Comparison of ENCODE assay signal across 8 mouse cellular contexts in genomic region chr5:121710851-121711173, GRCm38 (mm10). TPM values are rescaled to one million over a fixed set of nuclear protein-coding genes. Genes with fewer than 3 reads are reported as not detected.
DNase-seq lines count a peak whose midpoint lies in the region; ATAC-seq and TF ChIP-seq lines count a peak whose summit lies in the region.

No protein-coding gene starts in this region.

- intact Hi-C loops in left cerebral cortex, postnatal 25 days (cut with DNase I), result loop anchor here (5.0 to 10.0 kb wide), 4 partner anchors 49 to 444 kb away; partner anchors contain the start of genes Acad10, Brap, Ppp1cc and Sh2b3

- H3K4me3 ChIP-seq in lung, embryonic 14.5 days (ENCODE audit: low read depth, low read length), result peak overlapping the region; percentile 97
- peak overlapping the region; percentile 88 for H3K4me3 ChIP-seq in intestine, embryonic 14.5 days (ENCODE audit: low read depth, low read length)

- ATAC-seq in lung, embryonic 14.5 days (ENCODE audit: insufficient read depth), result no peak; the same call in 1 of the 2 replicates
- no peak for ATAC-seq in intestine, embryonic 14.5 days (replicated peaks; ENCODE audit: low FRiP score, low TSS enrichment, low read depth)
- peak; percentile 62; the same call in 1 of the 2 replicates for ATAC-seq in monocyte, adult 5-6 weeks (replicated peaks; ENCODE audit: insufficient number of reproducible peaks, low FRiP score, low TSS enrichment, poor library complexity, severe bottlenecking)

- H3K9me3 ChIP-seq in lung, embryonic 14.5 days (ENCODE audit: low read depth, low read length), result no peaks in the 10 kb centered on the region
- no peaks in the 10 kb centered on the region for H3K9me3 ChIP-seq in intestine, embryonic 14.5 days (ENCODE audit: control insufficient read depth, low read length)

- H3K27ac ChIP-seq in lung, embryonic 14.5 days (ENCODE audit: low read depth), result peak overlapping the region; percentile 94
- H3K27ac ChIP-seq in intestine, embryonic 14.5 days (ENCODE audit: low read depth), result peak overlapping the region; percentile 94

- peak overlapping the region; percentile 96 for H3K9ac ChIP-seq in lung, embryonic 14.5 days
- peak overlapping the region; percentile 97 for H3K9ac ChIP-seq in intestine, embryonic 14.5 days (ENCODE audit: low read length)

- DNase-seq in lung, embryonic 14.5 days, result peak; percentile 70
- no peak for DNase-seq in lung, postnatal 25 days (ENCODE audit: low spot score)
- peak; percentile 61 for DNase-seq in embryo, embryonic 11 days
- no peak for DNase-seq in intestine, embryonic 14.5 days (ENCODE audit: low spot score)
- no peak for DNase-seq in urinary bladder, adult 18-20 months (ENCODE audit: low spot score in 2 of 2)
- DNase-seq in adrenal gland, postnatal 25 days, result no peak
- no peak for DNase-seq in left cerebral cortex, postnatal 25 days (ENCODE audit: low spot score in 2 of 2)

- H3K4me2 ChIP-seq in lung, embryonic 14.5 days, result peak overlapping the region; percentile 68
- H3K4me2 ChIP-seq in intestine, embryonic 14.5 days (ENCODE audit: low read length), result peak overlapping the region; percentile 74

- H3K27me3 ChIP-seq in lung, embryonic 14.5 days (ENCODE audit: insufficient read depth, low read length), result no peaks in the 10 kb centered on the region
- H3K27me3 ChIP-seq in intestine, embryonic 14.5 days (replicated peaks; ENCODE audit: control insufficient read depth, insufficient read depth, low read length), result no peaks in the 10 kb centered on the region

- 0% methylated on average over 12 of the region's 12 CpGs for WGBS in lung, embryonic 14.5 days
- WGBS in intestine, embryonic 14.5 days, result 1% methylated on average over 12 of the region's 12 CpGs

- no peak for TF ChIP-seq CTCF in lung, embryonic 14.5 days (IDR thresholded peaks at IDR 0.05; ENCODE audit: low read depth)

- peaks cover 10% of the 10 kb centered on the region for H3K4me1 ChIP-seq in lung, embryonic 14.5 days (ENCODE audit: insufficient read depth)
- peaks cover 22% of the 10 kb centered on the region for H3K4me1 ChIP-seq in intestine, embryonic 14.5 days (replicated peaks; ENCODE audit: control insufficient read depth, insufficient read depth, low read length)

- no peaks in the 10 kb centered on the region for H3K36me3 ChIP-seq in lung, embryonic 14.5 days (ENCODE audit: insufficient read depth)
- H3K36me3 ChIP-seq in intestine, embryonic 14.5 days (ENCODE audit: control insufficient read depth, insufficient read depth, low read length), result no peaks in the 10 kb centered on the region

RNA-seq across cellular contexts. Expression of gene Atxn2, which starts 0.3 kb away (rescaled TPM):
- polyA plus RNA-seq in lung, embryonic 14.5 days (2014; fragmentation: Nextera tagmentation; extraction: Ambion mirVana), result 79.2 and 83.9 TPM in 2 replicates
- 59.4 and 59.8 TPM in 2 replicates for polyA plus RNA-seq in intestine, embryonic 14.5 days (2014; fragmentation: Nextera tagmentation; extraction: Ambion mirVana)
- total RNA-seq in monocyte, adult 5-6 weeks (2017), result 24.4 to 49.0 TPM (median 40.7 TPM) in 3 replicates
- 172 and 216 TPM in 2 replicates for total RNA-seq in adrenal gland, postnatal 25 days (2021)
- total RNA-seq in left cerebral cortex, postnatal 25 days (2021), result 100 to 1,000 TPM; 228 to 234 TPM

RNA-seq across cellular contexts. Expression of gene Brap, which starts 50.4 kb away (rescaled TPM):
- polyA plus RNA-seq in lung, embryonic 14.5 days (2014; fragmentation: Nextera tagmentation; extraction: Ambion mirVana), result 39.1 and 40.9 TPM in 2 replicates
- 31.5 and 32.8 TPM in 2 replicates for polyA plus RNA-seq in intestine, embryonic 14.5 days (2014; fragmentation: Nextera tagmentation; extraction: Ambion mirVana)
- 109 to 124 TPM (median 113 TPM) in 3 replicates for total RNA-seq in monocyte, adult 5-6 weeks (2017)
- 55.1 and 64.3 TPM in 2 replicates for total RNA-seq in adrenal gland, postnatal 25 days (2021)
- 10 to 100 TPM; 65.3 to 65.5 TPM for total RNA-seq in left cerebral cortex, postnatal 25 days (2021)

RNA-seq across cellular contexts. Expression of gene Acad10, which starts 50.5 kb away (rescaled TPM):
- polyA plus RNA-seq in lung, embryonic 14.5 days (2014; fragmentation: Nextera tagmentation; extraction: Ambion mirVana), result 1.5 and 3.0 TPM in 2 replicates
- polyA plus RNA-seq in intestine, embryonic 14.5 days (2014; fragmentation: Nextera tagmentation; extraction: Ambion mirVana), result 4.3 and 4.7 TPM in 2 replicates
- total RNA-seq in monocyte, adult 5-6 weeks (2017), result 1.7 to 3.4 TPM (median 2.6 TPM) in 3 replicates
- total RNA-seq in adrenal gland, postnatal 25 days (2021), result 21.8 and 26.2 TPM in 2 replicates
- 1 to 10 TPM; 3.0 to 4.1 TPM for total RNA-seq in left cerebral cortex, postnatal 25 days (2021)

Comparison
In these comparisons a context has a peak if more than half of its experiments do, and no peak if none do; other contexts are left out.
1. DNase-seq: peak in lung, embryonic 14.5 days (single experiment) and embryo, embryonic 11 days (single experiment); none in lung, postnatal 25 days (single experiment), intestine, embryonic 14.5 days (single experiment), urinary bladder, adult 18-20 months (0 of 2), adrenal gland, postnatal 25 days (single experiment) and left cerebral cortex, postnatal 25 days (0 of 2).